Mouse (Mus musculus) urinary bladder, adult 18-20 months (tissue): ENCODE measurements around the gene Gls.

Source experiments
- DNase-seq, 2 experiments: peaks; one replicate each; pipeline ENCODE4 v3.0.0; 2022; ENCODE audit warnings: low spot score in 2 of 2, mixed read lengths in 2 of 2

Gls gene

DNA sequence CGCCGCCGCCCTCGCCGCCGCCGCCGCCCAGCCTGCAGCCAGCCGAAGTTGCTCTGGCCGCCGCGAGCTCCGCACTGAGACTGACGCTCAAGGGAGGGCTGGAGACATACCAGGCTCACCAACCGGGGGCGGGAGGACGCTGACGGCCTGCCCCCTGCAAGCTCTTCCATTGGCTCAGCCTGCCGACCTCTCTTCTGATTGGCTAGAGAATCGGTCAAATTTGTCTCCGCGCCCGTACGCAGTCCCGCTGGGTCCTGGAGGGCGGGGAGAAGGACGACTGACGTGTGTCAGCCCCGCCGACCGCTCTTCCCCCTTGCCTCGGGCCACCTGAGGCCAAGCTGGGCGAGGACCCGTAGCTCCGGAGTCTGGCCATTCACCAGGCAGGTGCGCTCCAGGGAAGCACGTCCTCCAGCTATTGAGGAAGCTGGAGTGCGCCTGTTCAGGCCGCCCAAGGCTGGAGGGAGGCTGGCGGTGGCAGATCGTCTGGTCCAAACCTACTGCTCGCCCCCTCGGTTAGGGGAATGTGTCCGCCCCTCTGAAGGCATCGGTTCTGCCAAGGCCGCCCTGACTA, at the start of gene Gls:
Gene Gls, minus strand, starts transcription at position 90 of the 571 bp plus-strand sequence.
- peak; percentile 84 to 97 for DNase-seq

DNA sequence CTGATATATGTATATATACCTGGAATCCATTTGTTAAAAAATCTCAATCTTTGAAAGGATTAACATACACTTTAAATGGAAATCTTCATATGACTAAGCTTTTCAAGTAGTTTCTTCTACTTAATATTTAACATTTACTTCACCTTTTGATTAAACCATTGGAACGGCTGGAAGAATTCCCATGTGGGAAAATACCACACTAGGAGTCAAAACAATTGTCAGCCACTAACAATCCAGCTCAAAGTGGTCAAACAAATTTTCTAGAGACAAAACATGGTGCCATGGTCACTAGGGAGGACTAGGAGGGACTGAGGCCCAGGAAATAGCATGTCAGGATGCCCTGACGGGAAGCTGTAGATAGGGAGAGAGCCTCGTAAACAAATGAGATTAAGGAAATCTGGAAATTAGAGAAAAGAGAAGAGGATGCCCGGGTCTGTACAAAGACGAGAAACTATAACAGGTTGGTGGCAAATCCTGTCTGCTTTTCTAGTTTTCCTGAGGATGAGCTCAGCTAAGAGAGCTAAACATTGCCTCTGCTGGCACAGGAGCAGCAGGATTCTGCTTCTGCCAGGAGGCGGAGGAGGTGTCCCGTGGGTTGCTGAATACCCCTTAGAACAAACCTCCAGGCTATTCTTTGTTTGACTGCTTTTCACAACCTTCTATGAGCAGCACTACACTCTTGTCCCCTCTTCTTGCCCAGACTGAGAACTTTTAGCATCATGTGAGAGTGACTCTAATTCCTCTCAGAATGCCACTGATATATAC, 47.0 kb upstream of the Gls start:
- DNase-seq, result no peak

DNA sequence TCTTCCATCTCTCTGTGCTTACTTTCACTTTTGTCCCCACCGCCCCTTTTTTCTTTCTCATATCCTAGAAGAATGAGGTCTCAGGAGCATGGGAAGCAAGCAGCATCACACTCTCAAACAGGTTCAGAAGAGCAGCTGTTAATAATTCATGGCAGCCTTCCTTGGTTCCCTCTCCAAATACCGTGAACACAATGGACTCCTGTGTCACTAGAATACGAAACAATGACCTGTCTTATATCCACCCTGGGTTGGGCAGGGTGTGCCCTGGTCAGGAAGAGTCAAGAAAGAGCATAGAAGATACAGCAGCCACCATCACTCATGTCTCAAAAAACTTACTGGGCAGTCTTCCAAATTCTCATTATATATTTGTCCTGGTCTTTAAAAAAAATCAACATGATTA, 46.3 kb upstream of the Gls start:
- DNase-seq, result no peak

DNA sequence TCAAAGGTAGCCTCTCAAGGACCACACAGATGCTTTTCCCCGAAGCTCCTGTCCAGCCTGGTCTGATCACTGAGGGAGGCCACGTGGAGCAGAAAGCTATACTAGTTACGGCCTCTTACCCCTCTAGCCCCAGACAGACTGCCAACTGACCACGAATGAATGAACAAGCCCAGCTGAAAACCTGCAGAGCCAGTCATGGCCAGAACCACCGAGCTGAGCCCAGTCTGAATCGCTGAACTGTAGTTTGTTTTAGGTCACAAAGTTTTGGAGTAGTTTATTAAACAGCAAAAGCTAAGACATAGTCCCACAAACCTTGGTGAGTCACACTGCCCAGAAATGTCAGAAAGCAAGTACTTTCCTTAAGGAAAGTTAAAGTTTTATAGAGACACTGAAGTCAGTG, 45.0 kb upstream of the Gls start:
- peak; percentile 13 to 15 for DNase-seq

DNA sequence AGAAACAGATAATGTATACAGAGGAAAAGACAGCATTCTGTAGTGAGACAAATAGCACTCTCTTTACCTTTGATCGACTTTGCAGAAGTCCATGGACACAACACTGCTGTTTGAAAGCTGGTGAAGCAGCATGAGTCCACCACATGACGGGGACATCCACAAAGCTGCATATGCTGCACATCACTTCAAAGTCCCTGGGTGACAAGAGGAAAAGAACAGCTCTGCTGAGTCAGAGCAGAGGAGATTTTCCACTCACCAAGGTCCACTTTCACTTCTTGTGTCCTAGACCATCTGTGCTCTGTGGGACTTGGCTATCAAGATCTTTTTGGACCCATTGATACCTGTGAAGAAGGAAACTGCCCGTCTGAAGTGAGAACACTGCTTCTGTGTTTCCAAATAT, 41.2 kb upstream of the Gls start:
- DNase-seq, result no peak

DNA sequence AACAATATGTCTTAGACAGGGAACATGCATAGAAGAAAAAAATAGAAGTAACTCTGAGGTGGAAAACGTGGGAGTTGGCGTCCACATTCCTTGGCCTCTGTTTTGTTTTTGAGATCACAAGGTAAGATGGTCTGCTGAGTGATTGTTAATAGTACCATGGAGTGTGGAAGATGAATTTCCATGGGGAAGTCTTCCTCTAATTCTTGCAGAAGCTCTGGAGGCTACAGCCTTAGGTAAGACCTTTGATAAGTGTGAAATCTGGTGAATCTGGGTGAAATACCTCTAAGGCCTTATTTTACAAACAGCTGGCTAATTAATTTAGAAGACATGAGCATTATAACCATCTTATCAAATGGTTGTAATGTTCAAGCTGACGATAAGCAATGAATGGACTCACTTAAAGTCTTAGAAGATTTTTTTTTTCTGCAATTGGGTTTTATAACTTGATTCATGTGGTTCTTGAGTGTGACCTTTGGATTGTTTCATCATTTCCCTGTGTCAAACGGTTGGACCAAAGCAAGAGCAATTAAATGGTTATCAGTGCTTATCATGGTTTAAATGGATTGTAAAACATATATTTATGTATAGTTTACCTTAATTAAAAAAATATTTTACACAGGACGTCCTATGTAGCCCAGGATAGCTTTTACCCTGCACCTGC, 39.1 kb upstream of the Gls start:
- DNase-seq, result no peak

DNA sequence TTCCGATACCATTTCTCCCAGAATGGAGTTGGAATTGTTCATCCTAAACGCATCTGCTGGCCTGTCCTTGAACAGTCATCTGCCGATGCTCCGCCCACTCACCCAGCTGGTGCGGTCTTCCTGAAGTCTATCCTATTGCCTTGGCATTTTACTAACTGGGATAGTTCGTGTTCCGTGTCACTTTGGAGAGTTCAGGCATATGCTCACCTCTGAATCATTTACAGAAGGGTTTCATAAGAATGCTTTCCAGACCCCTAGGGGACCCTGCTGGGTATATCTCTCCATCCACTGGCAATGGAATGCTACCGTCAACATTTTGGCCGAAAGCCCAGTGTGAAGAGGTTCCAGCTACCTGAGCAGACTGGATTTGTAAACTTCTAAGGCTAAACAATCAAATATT, 37.3 kb upstream of the Gls start:
- DNase-seq, result no peak

DNA sequence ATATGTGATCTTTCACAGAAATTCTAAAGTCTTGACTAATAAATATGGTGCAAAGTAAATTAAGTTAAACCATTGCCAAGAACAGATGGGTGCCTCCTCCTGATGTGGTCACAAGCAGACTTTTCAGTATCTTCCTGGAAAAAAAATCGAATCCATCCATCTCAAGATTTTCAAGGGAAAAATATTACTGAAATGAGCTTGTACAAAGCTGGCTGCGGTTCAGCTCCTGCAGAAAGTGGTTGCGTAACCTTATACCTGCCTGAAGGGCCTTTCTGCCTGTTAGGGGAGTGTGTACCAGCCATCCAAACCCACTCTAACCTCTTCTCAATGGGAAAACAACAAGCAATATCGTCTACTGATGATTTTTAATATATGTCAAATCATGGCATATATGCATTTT, 36.6 kb upstream of the Gls start:
- DNase-seq, result no peak

DNA sequence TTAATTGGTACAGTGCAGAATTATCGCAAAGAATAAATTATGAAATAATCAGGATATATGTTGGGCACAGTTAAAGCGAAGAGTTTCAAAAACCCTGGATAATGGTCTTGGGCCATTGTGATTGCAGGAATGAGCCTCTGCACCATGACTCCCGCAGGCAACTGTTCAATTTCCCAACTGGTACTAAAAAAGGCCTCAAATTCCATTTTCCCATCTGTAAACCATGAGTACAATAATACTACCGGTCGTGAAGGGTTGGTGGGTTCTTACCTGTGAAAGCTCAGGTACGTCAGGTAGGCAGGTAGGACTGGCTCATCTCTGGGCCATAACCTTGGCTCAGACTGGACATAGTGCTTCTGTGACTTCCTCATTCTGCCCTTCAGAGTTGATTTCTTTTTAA, 35.0 kb upstream of the Gls start:
- no peak for DNase-seq

DNA sequence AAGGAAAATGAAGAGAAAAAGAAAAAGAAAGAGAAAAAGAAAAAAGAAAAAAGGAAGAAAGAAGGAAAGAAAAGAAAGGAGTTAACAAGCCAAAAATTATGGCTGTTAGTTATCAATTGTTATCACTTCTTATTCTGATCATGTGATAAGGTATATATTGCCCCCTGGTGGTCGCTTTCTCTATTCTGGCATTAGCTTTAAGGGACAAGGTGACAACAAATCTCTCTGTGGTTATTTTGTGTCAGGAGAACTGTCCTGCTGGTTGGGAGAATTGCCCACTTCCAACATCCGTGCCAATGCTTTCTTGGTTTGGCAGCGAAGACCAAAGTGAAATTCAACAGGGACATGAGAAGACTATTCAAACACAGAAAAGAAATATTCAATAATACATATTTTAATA, 34.6 kb upstream of the Gls start:
- DNase-seq, result no peak

DNA sequence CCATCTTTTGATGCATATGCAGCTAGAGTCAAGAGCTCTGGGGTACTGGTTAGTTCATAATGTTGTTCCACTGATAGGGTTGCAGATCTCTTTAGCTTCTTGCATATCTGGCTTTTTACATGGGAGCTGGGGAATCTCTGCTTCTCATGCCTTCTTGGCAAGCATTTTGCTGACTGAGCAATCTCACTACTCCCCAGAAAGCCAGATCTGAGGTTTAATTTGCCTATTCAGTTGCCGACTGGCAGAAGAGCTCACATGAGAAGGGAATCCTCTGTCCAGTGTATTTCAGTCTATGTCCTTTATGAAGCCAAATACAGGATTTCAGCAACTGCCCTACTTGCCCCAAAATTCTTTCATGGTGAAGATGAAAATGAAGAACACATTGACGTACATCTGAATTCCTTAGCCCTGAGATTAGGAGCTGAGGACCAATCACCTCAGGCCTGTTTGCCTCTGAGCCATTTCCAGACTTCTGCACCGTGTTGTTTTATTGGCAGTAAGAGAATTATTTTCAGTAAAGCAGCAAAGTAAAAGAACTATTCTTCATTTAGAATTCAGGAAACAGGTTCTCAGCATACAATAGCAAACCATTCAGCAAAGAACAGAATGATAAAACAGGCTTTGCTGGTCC, 33.0 kb upstream of the Gls start:
- no peak for DNase-seq

DNA sequence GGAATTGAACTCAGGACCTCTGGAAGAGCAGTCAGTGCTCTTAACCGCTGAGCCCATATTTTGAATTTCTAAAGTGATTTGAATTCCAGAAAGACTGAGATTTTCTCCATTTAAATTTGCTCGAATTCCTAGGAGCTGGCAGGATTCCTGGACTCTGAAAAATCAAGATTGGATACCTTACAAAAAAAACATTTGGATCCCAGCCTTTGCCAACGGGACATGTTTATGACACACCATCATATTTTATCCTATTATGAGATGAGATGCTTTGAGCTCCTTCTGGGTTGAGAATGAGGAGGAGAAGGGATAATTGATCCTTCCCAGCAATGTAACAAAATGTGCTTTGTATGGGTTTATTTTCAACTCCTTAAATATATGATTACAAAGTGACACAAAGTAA, 31.3 kb upstream of the Gls start:
- no peak for DNase-seq

DNA sequence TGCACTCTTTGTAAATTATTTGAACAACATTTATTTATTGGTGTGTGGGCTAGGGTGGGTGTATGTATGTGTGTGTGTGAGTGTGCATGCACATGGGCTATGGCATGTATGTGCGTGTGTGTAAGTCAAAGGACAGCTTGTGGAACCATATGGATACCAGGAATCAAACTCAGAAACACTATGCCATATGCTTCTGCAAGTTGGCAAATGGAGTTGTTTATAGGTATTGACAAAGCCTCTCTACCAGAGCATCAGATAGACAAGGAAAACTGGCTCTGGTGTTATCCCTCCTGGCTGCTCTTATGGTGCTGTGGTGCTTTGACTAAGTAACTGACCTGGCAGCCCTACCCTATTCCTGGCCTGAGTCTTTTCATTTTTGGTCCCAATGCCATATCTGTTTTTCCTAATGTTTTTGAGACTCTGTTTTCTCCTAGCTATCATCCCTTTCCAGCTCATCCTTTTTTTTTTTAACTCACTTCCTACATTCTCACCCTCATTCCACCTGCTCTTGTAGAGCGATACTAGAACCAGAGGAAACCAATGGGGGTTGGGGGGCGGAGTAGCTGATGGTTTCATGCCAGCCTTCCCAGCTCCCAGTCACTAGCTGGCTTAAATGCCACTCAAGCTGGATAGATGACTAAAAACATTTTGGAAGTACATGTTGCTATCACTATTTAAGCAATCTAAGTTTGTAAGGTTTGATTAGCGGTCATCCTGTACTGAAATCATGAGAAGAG, 27.5 kb upstream of the Gls start:
- no peak for DNase-seq

DNA sequence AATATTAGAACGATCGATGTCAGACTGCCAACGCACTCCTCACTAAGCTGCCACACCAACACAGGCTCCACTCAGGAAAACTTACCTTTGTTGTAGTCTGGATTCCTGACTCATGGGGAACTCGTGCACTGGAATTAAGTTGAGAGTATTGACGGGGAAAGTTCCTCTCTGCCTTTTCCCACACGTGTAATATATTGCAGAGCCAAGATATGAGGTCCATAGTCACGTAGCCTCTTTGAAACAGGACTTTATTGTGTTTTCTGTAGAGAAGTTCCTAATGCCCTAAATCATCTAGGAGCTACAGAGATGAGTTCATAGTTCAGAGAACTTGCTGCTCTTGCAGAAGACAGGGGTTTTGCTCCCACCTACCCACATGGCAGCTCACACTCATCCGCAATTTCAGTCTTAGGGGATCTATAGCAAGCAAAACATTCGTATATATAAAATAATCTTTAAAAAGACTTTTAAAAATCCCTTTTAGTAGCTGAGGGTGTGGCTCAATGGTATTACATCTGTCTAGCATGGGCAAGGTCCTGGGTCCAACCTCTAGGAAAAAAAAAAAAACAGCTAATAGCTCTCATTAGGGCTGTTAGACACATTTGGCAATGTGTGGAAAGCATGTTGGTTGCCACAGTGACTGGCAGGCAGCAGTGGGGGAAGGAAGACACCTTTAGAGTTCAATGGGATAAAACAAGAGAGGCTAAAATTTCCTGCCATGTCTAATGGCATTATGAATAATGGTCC, 25.1 kb upstream of the Gls start:
- DNase-seq, result no peak

DNA sequence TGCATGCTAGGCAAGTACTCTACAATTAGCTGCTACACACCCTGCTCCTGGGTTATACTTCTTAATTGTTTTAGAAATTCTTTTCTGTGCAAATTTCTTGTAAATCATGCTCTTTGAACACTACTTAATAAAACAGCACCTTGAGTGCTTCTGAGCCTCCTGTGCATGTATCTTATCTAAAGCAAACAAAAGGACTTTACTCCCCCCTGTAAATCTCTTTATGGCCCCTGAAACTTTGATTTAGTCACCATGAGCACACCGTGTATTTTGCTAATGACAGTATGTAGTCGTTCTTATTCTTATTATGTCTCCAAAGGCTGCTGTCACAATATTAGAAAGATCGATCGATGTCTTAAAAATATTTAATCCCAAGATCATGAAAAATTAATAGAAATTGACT, 23.9 kb upstream of the Gls start:
- no peak for DNase-seq

DNA sequence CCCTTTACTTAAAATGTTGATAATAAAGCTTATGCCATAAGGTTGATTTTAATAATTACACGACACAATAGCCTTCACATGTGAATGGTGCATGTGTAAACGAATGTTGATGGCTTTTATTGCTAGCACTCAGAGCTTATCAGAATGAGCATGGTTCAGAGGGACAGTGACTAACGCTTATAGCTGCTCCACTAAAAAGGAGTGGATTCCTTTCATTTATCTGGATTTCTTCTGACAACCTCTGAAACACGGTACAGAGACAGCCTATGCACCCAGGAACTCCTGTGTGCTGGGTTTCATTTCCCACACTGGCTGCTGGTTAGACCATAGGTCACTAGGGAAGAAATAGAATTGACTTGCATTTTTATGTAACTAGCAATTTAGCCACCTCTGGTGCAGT, 23.2 kb upstream of the Gls start:
- DNase-seq, result no peak

DNA sequence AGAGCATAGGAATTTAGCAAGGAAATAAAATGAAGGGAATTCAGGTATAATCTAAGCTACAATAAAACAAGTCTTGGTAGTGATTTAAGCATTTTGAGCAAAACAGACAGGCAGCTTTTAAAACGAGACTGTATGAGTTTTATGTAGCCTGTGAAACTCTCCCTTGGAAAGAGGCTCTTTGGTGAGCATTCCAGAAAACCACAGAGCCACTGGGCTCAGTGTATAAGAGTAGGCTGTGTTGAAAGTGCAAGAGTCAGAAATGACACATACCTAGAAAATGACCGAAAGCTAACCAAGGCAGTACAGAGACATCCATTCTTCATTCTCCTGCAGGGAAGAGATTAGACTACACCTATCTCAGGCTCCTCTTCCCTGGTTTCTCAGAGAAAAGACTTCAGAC, 21.4 kb upstream of the Gls start:
- no peak for DNase-seq

DNA sequence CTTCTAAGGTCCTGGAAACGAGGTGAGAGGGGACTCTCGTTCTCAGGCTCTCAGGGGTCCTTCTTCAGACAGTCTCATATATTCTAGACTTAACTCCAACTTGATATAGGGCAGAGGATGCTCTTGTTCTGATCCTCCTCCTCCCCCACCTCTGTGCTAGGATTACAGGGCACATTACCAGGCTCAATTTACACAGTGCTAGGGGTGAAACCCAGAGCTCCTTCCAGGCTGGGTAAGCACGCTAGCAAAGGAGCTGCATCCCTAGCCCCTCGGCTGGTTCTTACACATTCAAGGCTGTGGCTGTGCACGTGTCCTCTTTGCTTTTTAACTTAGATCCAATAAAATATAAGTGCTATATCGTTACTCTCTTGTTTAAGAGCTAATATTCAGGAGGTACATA, 20.4 kb upstream of the Gls start:
- no peak for DNase-seq

DNA sequence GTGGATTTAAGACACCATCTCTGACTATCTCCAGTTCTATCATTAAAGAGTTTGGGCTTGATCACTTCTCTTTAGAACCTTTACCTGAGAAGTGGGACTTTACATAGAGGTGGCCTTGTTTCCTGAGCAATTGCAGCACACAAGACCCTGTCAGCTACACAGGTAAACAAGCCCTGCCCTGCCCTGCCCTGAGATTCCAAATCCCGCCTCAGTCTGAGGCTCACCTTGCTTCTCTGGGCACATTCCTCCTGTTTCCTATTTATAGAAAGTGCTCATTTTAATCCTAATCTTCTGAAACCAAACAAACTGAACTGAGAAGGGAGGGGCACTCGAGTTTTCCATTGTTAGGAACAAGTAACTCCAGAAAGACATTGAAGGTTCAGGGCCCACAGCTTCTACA, 19.4 kb upstream of the Gls start:
- DNase-seq, result no peak

DNA sequence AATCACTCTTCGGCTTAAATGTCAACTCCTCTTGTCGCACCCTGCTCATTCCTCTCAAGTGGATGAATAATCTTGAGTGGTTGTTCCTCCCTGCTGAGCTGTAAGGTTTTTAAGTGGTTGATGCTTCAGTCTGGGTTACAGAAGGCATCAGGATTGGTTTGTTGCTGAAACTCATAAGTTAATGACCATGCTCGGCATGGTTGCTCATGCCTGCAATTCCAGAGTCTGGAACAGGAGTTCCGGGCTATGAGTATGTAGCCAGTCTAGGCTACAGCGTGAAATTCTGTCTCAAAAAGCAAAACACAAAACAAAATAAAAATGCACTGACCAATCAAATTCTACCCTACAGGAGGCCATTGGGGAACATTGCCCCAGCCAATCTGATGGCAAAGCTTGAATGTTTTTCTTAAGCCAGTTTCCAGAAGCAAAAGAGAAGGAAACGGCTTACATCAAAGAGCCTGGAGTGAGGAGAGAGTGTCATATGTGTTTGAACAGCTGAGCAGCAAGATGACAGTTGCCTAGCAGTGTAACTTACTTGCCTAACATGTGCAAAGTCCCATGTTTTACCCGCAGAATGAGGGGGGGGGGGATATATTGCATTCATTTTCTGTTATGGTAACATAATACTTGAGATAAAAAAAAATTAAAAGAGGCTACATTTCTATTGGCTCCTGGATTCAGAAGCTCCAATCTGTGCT, 18.2 kb upstream of the Gls start:
- no peak for DNase-seq
